Mouse (Mus musculus): ENCODE results near the gene Elp4. TPM values are rescaled to one million over a fixed set of nuclear protein-coding genes. Genes with fewer than 3 reads are reported as not detected.

Elp4 gene
- polyA plus RNA-seq, 1 experiment, result 2.3 TPM

- DNase-seq, result no peak
- TF ChIP-seq CTCF (IDR thresholded peaks at IDR 0.05; ENCODE audit: insufficient read depth, low read length) (no peak), POLR2A (IDR thresholded peaks at IDR 0.05; ENCODE audit: borderline replicate concordance, extremely low read depth, low read depth, low read length) (no peak)
- H3K4me3 ChIP-seq (replicated peaks; ENCODE audit: extremely low read depth, low read depth, low read length), result no peak overlapping the region
- H3K4me1 ChIP-seq (ENCODE audit: control insufficient read depth, insufficient read depth, low read length), result no peaks in the 10 kb centered on the region
Measured at GRCm38 (mm10) chr2:105796101-105796500, 108.3 kb downstream of the Elp4 start.

- Histone ChIP-seq H3K4me3 (replicated peaks; ENCODE audit: extremely low read depth, low read depth, low read length) (no peak overlapping the region), H3K4me1 (ENCODE audit: control insufficient read depth, insufficient read depth, low read length) (no peaks in the 10 kb centered on the region)
- 92% methylated on average over 12 of the region's 12 CpGs for WGBS
- DNase-seq, result no peak
- no peak for TF ChIP-seq CTCF (IDR thresholded peaks at IDR 0.05; ENCODE audit: insufficient read depth, low read length)
- no peak for TF ChIP-seq POLR2A (IDR thresholded peaks at IDR 0.05; ENCODE audit: borderline replicate concordance, extremely low read depth, low read depth, low read length)
Measured at GRCm38 (mm10) chr2:105792339-105793120, 111.8 kb downstream of the Elp4 start.

- Histone ChIP-seq H3K4me3 (replicated peaks; ENCODE audit: extremely low read depth, low read depth, low read length) (no peak overlapping the region), H3K4me1 (ENCODE audit: control insufficient read depth, insufficient read depth, low read length) (no peaks in the 10 kb centered on the region)
- 96% methylated on average over 1 of the region's 1 CpGs for WGBS
- TF ChIP-seq POLR2A (IDR thresholded peaks at IDR 0.05; ENCODE audit: borderline replicate concordance, extremely low read depth, low read depth, low read length) (no peak), CTCF (IDR thresholded peaks at IDR 0.05; ENCODE audit: insufficient read depth, low read length) (no peak)
- no peak for DNase-seq
Measured at GRCm38 (mm10) chr2:105789936-105790335, 114.4 kb downstream of the Elp4 start.

GRCm38 (mm10) chr2:105787726-105788125, 116.6 kb downstream of the Elp4 start:
- DNase-seq, result no peak
- TF ChIP-seq CTCF (IDR thresholded peaks at IDR 0.05; ENCODE audit: insufficient read depth, low read length), result no peak
- TF ChIP-seq POLR2A (IDR thresholded peaks at IDR 0.05; ENCODE audit: borderline replicate concordance, extremely low read depth, low read depth, low read length), result no peak
- 90% methylated on average over 4 of the region's 4 CpGs for WGBS
- Histone ChIP-seq H3K4me1 (ENCODE audit: control insufficient read depth, insufficient read depth, low read length) (no peaks in the 10 kb centered on the region), H3K4me3 (replicated peaks; ENCODE audit: extremely low read depth, low read depth, low read length) (no peak overlapping the region)

- H3K4me1 ChIP-seq (ENCODE audit: control insufficient read depth, insufficient read depth, low read length), result no peaks in the 10 kb centered on the region
- H3K4me3 ChIP-seq (replicated peaks; ENCODE audit: extremely low read depth, low read depth, low read length), result no peak overlapping the region
- 36% methylated on average over 2 of the region's 2 CpGs for whole genome bisulfite sequencing
- DNase-seq, result no peak
- TF ChIP-seq CTCF (IDR thresholded peaks at IDR 0.05; ENCODE audit: insufficient read depth, low read length) (no peak), POLR2A (IDR thresholded peaks at IDR 0.05; ENCODE audit: borderline replicate concordance, extremely low read depth, low read depth, low read length) (no peak)
Measured at GRCm38 (mm10) chr2:105786986-105787385, 117.4 kb downstream of the Elp4 start.

- no peaks in the 10 kb centered on the region for H3K4me1 ChIP-seq (ENCODE audit: control insufficient read depth, insufficient read depth, low read length)
- no peak for DNase-seq
- TF ChIP-seq POLR2A (IDR thresholded peaks at IDR 0.05; ENCODE audit: borderline replicate concordance, extremely low read depth, low read depth, low read length) (no peak), CTCF (IDR thresholded peaks at IDR 0.05; ENCODE audit: insufficient read depth, low read length) (no peak)
- whole genome bisulfite sequencing, result 82% methylated on average over 5 of the region's 5 CpGs
- H3K4me3 ChIP-seq (replicated peaks; ENCODE audit: extremely low read depth, low read depth, low read length), result no peak overlapping the region
Measured at GRCm38 (mm10) chr2:105782885-105783284, 121.5 kb downstream of the Elp4 start.

- Histone ChIP-seq H3K4me3 (replicated peaks; ENCODE audit: extremely low read depth, low read depth, low read length) (no peak overlapping the region), H3K4me1 (ENCODE audit: control insufficient read depth, insufficient read depth, low read length) (no peaks in the 10 kb centered on the region)
- 81% methylated on average over 1 of the region's 1 CpGs for WGBS
- no peak for DNase-seq
- TF ChIP-seq CTCF (IDR thresholded peaks at IDR 0.05; ENCODE audit: insufficient read depth, low read length) (no peak), POLR2A (IDR thresholded peaks at IDR 0.05; ENCODE audit: borderline replicate concordance, extremely low read depth, low read depth, low read length) (no peak)
Measured at GRCm38 (mm10) chr2:105780739-105781138, 123.6 kb downstream of the Elp4 start.

GRCm38 (mm10) chr2:105779320-105779891, 125.0 kb downstream of the Elp4 start:
- TF ChIP-seq CTCF (IDR thresholded peaks at IDR 0.05; ENCODE audit: insufficient read depth, low read length) (no peak), POLR2A (IDR thresholded peaks at IDR 0.05; ENCODE audit: borderline replicate concordance, extremely low read depth, low read depth, low read length) (no peak)
- Histone ChIP-seq H3K4me3 (replicated peaks; ENCODE audit: extremely low read depth, low read depth, low read length) (no peak overlapping the region), H3K4me1 (ENCODE audit: control insufficient read depth, insufficient read depth, low read length) (no peaks in the 10 kb centered on the region)
- WGBS, result 39% methylated on average over 6 of the region's 6 CpGs
- no peak for DNase-seq

GRCm38 (mm10) chr2:105771314-105771713, 133.1 kb downstream of the Elp4 start:
- Histone ChIP-seq H3K4me1 (ENCODE audit: control insufficient read depth, insufficient read depth, low read length) (no peaks in the 10 kb centered on the region; the same call in 1 of the 2 replicates), H3K4me3 (replicated peaks; ENCODE audit: extremely low read depth, low read depth, low read length) (no peak overlapping the region)
- DNase-seq, result no peak
- no peak for TF ChIP-seq CTCF (IDR thresholded peaks at IDR 0.05; ENCODE audit: insufficient read depth, low read length)
- TF ChIP-seq POLR2A (IDR thresholded peaks at IDR 0.05; ENCODE audit: borderline replicate concordance, extremely low read depth, low read depth, low read length), result no peak
- WGBS, result 84% methylated on average over 3 of the region's 3 CpGs

Data from lung, adult 2 months (tissue).